Mouse (Mus musculus): ENCODE measurements around the gene Ly6g6e. TPM values are rescaled to one million over a fixed set of nuclear protein-coding genes. Genes with fewer than 3 reads are reported as not detected.

Ly6g6e gene
- polyA plus RNA-seq, 1 experiment from 2014 or later, result 0.57 TPM

GRCm38 (mm10) chr17:35057090-35057489, 19.6 kb upstream of the Ly6g6e start:
- Histone ChIP-seq H3K4me3 (ENCODE audit: low read depth, low read length) (no peak overlapping the region), H3K9me3 (ENCODE audit: control insufficient read depth, low read length) (no peaks in the 10 kb centered on the region; the same call in none of the 2 replicates), H3K4me2 (ENCODE audit: low read depth, low read length, severe bottlenecking) (no peak overlapping the region), H3K9ac (ENCODE audit: low read length) (no peak overlapping the region), H3K36me3 (ENCODE audit: control insufficient read depth, insufficient read depth, low read length) (peaks cover 18% of the 10 kb centered on the region), H3K27me3 (ENCODE audit: control insufficient read depth, insufficient read depth, low read length) (no peaks in the 10 kb centered on the region), H3K27ac (ENCODE audit: low read depth, low read length) (no peak overlapping the region), H3K4me1 (replicated peaks; ENCODE audit: control insufficient read depth, insufficient read depth, low read length) (peaks cover 14% of the 10 kb centered on the region)
- ATAC-seq (replicated peaks; ENCODE audit: low FRiP score) (no peak), DNase-seq (ENCODE audit: low spot score) (no peak)
- 78% methylated on average over 3 of the region's 3 CpGs for WGBS

- H3K36me3 ChIP-seq (ENCODE audit: control insufficient read depth, insufficient read depth, low read length), result peaks cover 18% of the 10 kb centered on the region
- H3K9me3 ChIP-seq (ENCODE audit: control insufficient read depth, low read length), result no peaks in the 10 kb centered on the region; the same call in none of the 2 replicates
- ATAC-seq (replicated peaks; ENCODE audit: low FRiP score), result 0 out of 2 replicates have a peak, but pooled peaks have one; percentile 1
- DNase-seq (ENCODE audit: low spot score), result no peak
- H3K27me3 ChIP-seq (ENCODE audit: control insufficient read depth, insufficient read depth, low read length), result no peaks in the 10 kb centered on the region
- H3K4me1 ChIP-seq (replicated peaks; ENCODE audit: control insufficient read depth, insufficient read depth, low read length), result peaks cover 12% of the 10 kb centered on the region
- no peak overlapping the region; the same call in 1 of the 2 replicates for H3K4me3 ChIP-seq (ENCODE audit: low read depth, low read length)
- WGBS, result 78% methylated on average over 9 of the region's 9 CpGs
- peak overlapping the region; percentile 23; the same call in 1 of the 2 replicates for H3K9ac ChIP-seq (ENCODE audit: low read length)
- peak overlapping the region; percentile 73; the same call in 1 of the 2 replicates for H3K4me2 ChIP-seq (ENCODE audit: low read depth, low read length, severe bottlenecking)
- H3K27ac ChIP-seq (ENCODE audit: low read depth, low read length), result no peak overlapping the region; the same call in 1 of the 2 replicates
Observed at GRCm38 (mm10) chr17:35058316-35058715, 18.4 kb upstream of the Ly6g6e start.

- Histone ChIP-seq H3K27ac (ENCODE audit: low read depth, low read length) (peak within 1 kb of the TSS; percentile 74), H3K4me2 (ENCODE audit: low read depth, low read length, severe bottlenecking) (peak within 1 kb of the TSS; percentile 73), H3K4me3 (ENCODE audit: low read depth, low read length) (peak within 1 kb of the TSS; percentile 64), H3K9ac (ENCODE audit: low read length) (peak within 1 kb of the TSS; percentile 72), H3K4me1 (replicated peaks; ENCODE audit: control insufficient read depth, insufficient read depth, low read length) (peaks cover 12% of the 10 kb centered on the region), H3K9me3 (ENCODE audit: control insufficient read depth, low read length) (no peaks in the 10 kb centered on the region; the same call in 1 of the 2 replicates), H3K27me3 (ENCODE audit: control insufficient read depth, insufficient read depth, low read length) (peaks cover 3% of the 10 kb centered on the region; the same call in 1 of the 2 replicates), H3K36me3 (ENCODE audit: control insufficient read depth, insufficient read depth, low read length) (peaks cover 15% of the 10 kb centered on the region; the same call in 1 of the 2 replicates)
- WGBS, result under 1% methylated on average over 56 of the region's 57 CpGs
- ATAC-seq (replicated peaks; ENCODE audit: low FRiP score) (peak; percentile 91), DNase-seq (ENCODE audit: low spot score) (peak; percentile 97)
Observed at GRCm38 (mm10) chr17:35058911-35059892, 17.5 kb upstream of the Ly6g6e start, which contains the start of gene Ddah2. Gene Ddah2, plus strand, starts transcription at chr17:35059035.

GRCm38 (mm10) chr17:35060071-35060470, 16.6 kb upstream of the Ly6g6e start:
- H3K27ac ChIP-seq (ENCODE audit: low read depth, low read length), result no peak overlapping the region
- peak overlapping the region; percentile 64 for H3K4me3 ChIP-seq (ENCODE audit: low read depth, low read length)
- peaks cover 17% of the 10 kb centered on the region for H3K4me1 ChIP-seq (replicated peaks; ENCODE audit: control insufficient read depth, insufficient read depth, low read length)
- no peak for ATAC-seq (replicated peaks; ENCODE audit: low FRiP score)
- 31% methylated on average over 14 of the region's 14 CpGs for WGBS
- peaks cover 3% of the 10 kb centered on the region; the same call in 1 of the 2 replicates for H3K27me3 ChIP-seq (ENCODE audit: control insufficient read depth, insufficient read depth, low read length)
- no peak for DNase-seq (ENCODE audit: low spot score)
- no peaks in the 10 kb centered on the region for H3K9me3 ChIP-seq (ENCODE audit: control insufficient read depth, low read length)
- H3K36me3 ChIP-seq (ENCODE audit: control insufficient read depth, insufficient read depth, low read length), result peaks cover 13% of the 10 kb centered on the region; the same call in 1 of the 2 replicates
- peak overlapping the region; percentile 73 for H3K4me2 ChIP-seq (ENCODE audit: low read depth, low read length, severe bottlenecking)
- peak overlapping the region; percentile 72 for H3K9ac ChIP-seq (ENCODE audit: low read length)

GRCm38 (mm10) chr17:35060737-35061297, 15.9 kb upstream of the Ly6g6e start:
- DNase-seq (ENCODE audit: low spot score) (no peak), ATAC-seq (replicated peaks; ENCODE audit: low FRiP score) (no peak)
- peaks cover 17% of the 10 kb centered on the region for H3K4me1 ChIP-seq (replicated peaks; ENCODE audit: control insufficient read depth, insufficient read depth, low read length)
- peaks cover 6% of the 10 kb centered on the region; the same call in 1 of the 2 replicates for H3K27me3 ChIP-seq (ENCODE audit: control insufficient read depth, insufficient read depth, low read length)
- H3K27ac ChIP-seq (ENCODE audit: low read depth, low read length), result no peak overlapping the region
- H3K9ac ChIP-seq (ENCODE audit: low read length), result peak overlapping the region; percentile 72; the same call in 1 of the 2 replicates
- 63% methylated on average over 22 of the region's 22 CpGs for WGBS
- H3K36me3 ChIP-seq (ENCODE audit: control insufficient read depth, insufficient read depth, low read length), result peaks cover 11% of the 10 kb centered on the region; the same call in 1 of the 2 replicates
- no peaks in the 10 kb centered on the region for H3K9me3 ChIP-seq (ENCODE audit: control insufficient read depth, low read length)
- H3K4me2 ChIP-seq (ENCODE audit: low read depth, low read length, severe bottlenecking), result peak overlapping the region; percentile 73; the same call in 1 of the 2 replicates
- H3K4me3 ChIP-seq (ENCODE audit: low read depth, low read length), result peak overlapping the region; percentile 64

- peaks cover 8% of the 10 kb centered on the region; the same call in 1 of the 2 replicates for H3K36me3 ChIP-seq (ENCODE audit: control insufficient read depth, insufficient read depth, low read length)
- no peak overlapping the region for H3K9ac ChIP-seq (ENCODE audit: low read length)
Observed at GRCm38 (mm10) chr17:35061299-35061698, 15.4 kb upstream of the Ly6g6e start.

GRCm38 (mm10) chr17:35063466-35063865, 13.2 kb upstream of the Ly6g6e start:
- Histone ChIP-seq H3K4me1 (replicated peaks; ENCODE audit: control insufficient read depth, insufficient read depth, low read length) (peaks cover 17% of the 10 kb centered on the region), H3K9me3 (ENCODE audit: control insufficient read depth, low read length) (no peaks in the 10 kb centered on the region), H3K4me2 (ENCODE audit: low read depth, low read length, severe bottlenecking) (no peak overlapping the region), H3K9ac (ENCODE audit: low read length) (no peak overlapping the region), H3K4me3 (ENCODE audit: low read depth, low read length) (no peak overlapping the region), H3K27ac (ENCODE audit: low read depth, low read length) (no peak overlapping the region), H3K36me3 (ENCODE audit: control insufficient read depth, insufficient read depth, low read length) (peaks cover 7% of the 10 kb centered on the region; the same call in 1 of the 2 replicates), H3K27me3 (ENCODE audit: control insufficient read depth, insufficient read depth, low read length) (peaks cover 14% of the 10 kb centered on the region)
- 93% methylated on average over 3 of the region's 3 CpGs for WGBS
- ATAC-seq (replicated peaks; ENCODE audit: low FRiP score) (no peak), DNase-seq (ENCODE audit: low spot score) (no peak)

More at GRCm38 (mm10) chr17:35061299-35061698, 15.4 kb upstream of the Ly6g6e start:
- H3K27ac ChIP-seq (ENCODE audit: low read depth, low read length), result no peak overlapping the region
- ATAC-seq (replicated peaks; ENCODE audit: low FRiP score), result no peak
- H3K4me2 ChIP-seq (ENCODE audit: low read depth, low read length, severe bottlenecking), result no peak overlapping the region
- H3K27me3 ChIP-seq (ENCODE audit: control insufficient read depth, insufficient read depth, low read length), result peaks cover 10% of the 10 kb centered on the region
- WGBS, result 88% methylated on average over 8 of the region's 8 CpGs
- DNase-seq (ENCODE audit: low spot score), result peak; percentile 45
- no peak overlapping the region for H3K4me3 ChIP-seq (ENCODE audit: low read depth, low read length)
- H3K4me1 ChIP-seq (replicated peaks; ENCODE audit: control insufficient read depth, insufficient read depth, low read length), result peaks cover 17% of the 10 kb centered on the region
- no peaks in the 10 kb centered on the region for H3K9me3 ChIP-seq (ENCODE audit: control insufficient read depth, low read length)

GRCm38 (mm10) chr17:35064378-35064877, 12.3 kb upstream of the Ly6g6e start:
- H3K4me3 ChIP-seq (ENCODE audit: low read depth, low read length), result no peak overlapping the region

More at GRCm38 (mm10) chr17:35064378-35064877, 12.3 kb upstream of the Ly6g6e start:
- ATAC-seq (replicated peaks; ENCODE audit: low FRiP score) (no peak), DNase-seq (ENCODE audit: low spot score) (no peak)
- 34% methylated on average over 10 of the region's 10 CpGs for WGBS
- no peaks in the 10 kb centered on the region for H3K9me3 ChIP-seq (ENCODE audit: control insufficient read depth, low read length)
- H3K9ac ChIP-seq (ENCODE audit: low read length), result no peak overlapping the region
- peaks cover 14% of the 10 kb centered on the region for H3K27me3 ChIP-seq (ENCODE audit: control insufficient read depth, insufficient read depth, low read length)
- H3K27ac ChIP-seq (ENCODE audit: low read depth, low read length), result no peak overlapping the region
- H3K4me2 ChIP-seq (ENCODE audit: low read depth, low read length, severe bottlenecking), result peak overlapping the region; percentile 37; the same call in 1 of the 2 replicates
- H3K36me3 ChIP-seq (ENCODE audit: control insufficient read depth, insufficient read depth, low read length), result peaks cover 7% of the 10 kb centered on the region; the same call in 1 of the 2 replicates
- peaks cover 14% of the 10 kb centered on the region for H3K4me1 ChIP-seq (replicated peaks; ENCODE audit: control insufficient read depth, insufficient read depth, low read length)
